Mouse (Mus musculus) embryonic fibroblast, embryonic 13.5 days (primary cell): ENCODE measurements around the gene Mkrn2.

Experiments
- CTCF ChIP-seq: IDR thresholded peaks from 2 replicates; pipeline ENCODE4 v1.5.1; 2011; ENCODE audit warnings: mild to moderate bottlenecking, control low read depth, low read length, moderate library complexity, borderline replicate concordance; ENCODE audit not compliant: insufficient read depth
- POLR2A ChIP-seq: IDR thresholded peaks from 2 replicates; pipeline ENCODE4 v1.6.1; 2011; ENCODE audit warnings: low read depth, mild to moderate bottlenecking, control low read depth, low read length, moderate library complexity

DNA sequence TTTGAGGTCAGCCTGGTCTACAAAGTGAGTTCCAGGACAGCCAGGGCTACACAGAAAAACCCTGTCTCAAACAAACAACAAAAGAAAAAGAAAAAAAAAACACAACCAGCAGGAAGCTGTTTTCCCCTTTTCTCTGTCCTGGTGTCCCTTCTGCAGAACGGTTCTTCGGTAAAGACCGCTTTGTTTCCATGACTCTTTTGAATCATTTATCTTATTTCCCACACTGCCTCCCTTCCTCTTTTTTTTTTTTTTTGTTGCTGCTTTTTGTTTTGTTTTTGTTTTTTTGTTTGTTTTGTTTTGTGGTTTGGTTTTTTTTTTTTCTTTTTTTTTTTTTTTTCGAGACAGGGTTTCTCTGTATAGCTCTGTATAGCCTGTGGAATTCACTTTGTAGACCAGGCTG lies 8.4 kb upstream of the Mkrn2 start:
- TF ChIP-seq CTCF, result no peak
- TF ChIP-seq POLR2A, result no peak
